Mouse (Mus musculus) kidney, embryonic 15.5 days (tissue): ENCODE measurements around the gene Abhd14b. TPM values are rescaled to one million over a fixed set of nuclear protein-coding genes. Genes with fewer than 3 reads are reported as not detected.

ENCODE experiments used
- ATAC-seq: fragments of 200-750 bp; cut with Nextera tagmentation; replicated peaks from 2 replicates; pipeline ENCODE4 v1.8.0; 2017; ENCODE audit warnings: moderate TSS enrichment; ENCODE audit not compliant: low FRiP score
- H3K27ac ChIP-seq: fragments of 300-500 bp; sonication (generic); 2 replicates; pipeline ENCODE4 v1.5.1; 2015; ENCODE audit warnings: mild to moderate bottlenecking, inconsistent platforms
- H3K27me3 ChIP-seq: fragments of 300-500 bp; sonication (generic); 2 replicates; pipeline ENCODE4 v1.6.1; 2015; ENCODE audit warnings: inconsistent platforms
- H3K36me3 ChIP-seq: fragments of 300-500 bp; sonication (generic); 2 replicates; pipeline ENCODE4 v1.6.1; 2015; ENCODE audit warnings: inconsistent platforms
- H3K4me1 ChIP-seq: fragments of 300-500 bp; sonication (generic); 2 replicates; pipeline ENCODE4 v1.6.1; 2015; ENCODE audit warnings: inconsistent platforms
- H3K4me2 ChIP-seq: fragments of 300-500 bp; sonication (generic); 2 replicates; pipeline ENCODE4 v1.6.1; 2015; ENCODE audit warnings: moderate library complexity, mild to moderate bottlenecking, inconsistent platforms
- H3K4me3 ChIP-seq: fragments of 300-500 bp; sonication (generic); replicated peaks from 2 replicates; pipeline ENCODE4 v1.5.1; 2015; ENCODE audit warnings: mild to moderate bottlenecking, inconsistent platforms
- H3K9ac ChIP-seq: fragments of 300-500 bp; sonication (generic); 2 replicates; pipeline ENCODE4 v1.6.1; 2015; ENCODE audit warnings: mild to moderate bottlenecking, inconsistent platforms
- H3K9me3 ChIP-seq: fragments of 300-500 bp; sonication (generic); replicated peaks from 2 replicates; pipeline ENCODE4 v1.6.1; 2016; ENCODE audit warnings: inconsistent platforms
- whole genome bisulfite sequencing: fragments of 180-500 bp; shearing (Covaris S2); methylation state at CpG from one replicate; pipeline ENCODE4 v1.1.7; 2015; ENCODE audit warnings: mixed read lengths; 5-methylcytosine and 5-hydroxymethylcytosine counted together
- polyA plus RNA-seq: library from polyadenylated mRNA; unstranded; fragments of >200 nt; fragmentation: Nextera tagmentation; extraction: Ambion mirVana; gene quantifications from 2 replicates; pipeline ENCODE4 v1.2.1, GENCODE M21; 2015

Abhd14b gene
- polyA plus RNA-seq, 1 experiment from 2014 or later: 30.6 TPM

GRCm38 (mm10) chr9:106433389-106433788 is 13.9 kb upstream of the Abhd14b start:
- ATAC-seq: no peak
- Histone ChIP-seq H3K36me3 (peaks cover 48% of the 10 kb centered on the region), H3K27me3 (no peaks in the 10 kb centered on the region), H3K4me1 (peaks cover 43% of the 10 kb centered on the region), H3K27ac (0 out of 2 replicates have a peak overlapping the region, but pooled peaks have one; percentile 13), H3K9me3 (no peaks in the 10 kb centered on the region), H3K9ac (no peak overlapping the region), H3K4me2 (no peak overlapping the region), H3K4me3 (no peak overlapping the region)
- WGBS: 69% methylated on average over 7 of the region's 7 CpGs

DNA sequence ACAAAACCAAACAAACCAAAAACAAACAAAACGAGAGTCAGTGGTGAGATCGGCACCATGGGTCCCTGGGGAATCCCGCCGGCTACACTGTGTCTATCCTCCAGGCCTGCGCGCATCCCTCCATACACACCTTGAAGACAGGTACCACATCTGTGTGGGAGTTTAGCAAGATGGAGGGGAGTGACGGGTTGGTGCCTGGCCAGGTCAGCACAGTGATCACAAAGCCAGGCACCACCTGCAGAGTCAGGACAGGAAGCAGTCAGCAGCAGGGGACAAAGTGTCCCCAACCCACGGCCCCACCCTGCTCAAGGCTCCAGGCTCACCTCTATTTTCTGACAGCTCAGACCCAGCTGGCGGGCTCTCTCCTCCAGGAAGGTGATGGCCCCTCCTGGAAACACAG is 10.7 kb upstream of the Abhd14b start:
- no peak overlapping the region for H3K4me3 ChIP-seq
- no peak overlapping the region for H3K4me2 ChIP-seq

GRCm38 (mm10) chr9:106442680-106443079 is 4.6 kb upstream of the Abhd14b start:
- Histone ChIP-seq H3K36me3 (peaks cover 12% of the 10 kb centered on the region; the same call in 1 of the 2 replicates), H3K9me3 (no peaks in the 10 kb centered on the region), H3K4me1 (peaks cover 39% of the 10 kb centered on the region), H3K27me3 (no peaks in the 10 kb centered on the region), H3K4me3 (no peak overlapping the region), H3K27ac (no peak overlapping the region), H3K9ac (no peak overlapping the region), H3K4me2 (no peak overlapping the region)
- ATAC-seq: no peak
- WGBS: 78% methylated on average over 5 of the region's 5 CpGs

More for the DNA sequence above, 10.7 kb upstream of the Abhd14b start:
- Histone ChIP-seq H3K4me1 (peaks cover 39% of the 10 kb centered on the region), H3K27ac (no peak overlapping the region), H3K9ac (no peak overlapping the region), H3K9me3 (no peaks in the 10 kb centered on the region), H3K36me3 (peaks cover 41% of the 10 kb centered on the region), H3K27me3 (no peaks in the 10 kb centered on the region)
- 75% methylated on average over 9 of the region's 9 CpGs for WGBS
- no peak for ATAC-seq

GRCm38 (mm10) chr9:106444836-106445235 is 2.4 kb upstream of the Abhd14b start:
- WGBS: 58% methylated on average over 4 of the region's 4 CpGs
- Histone ChIP-seq H3K36me3 (peaks cover 12% of the 10 kb centered on the region; the same call in 1 of the 2 replicates), H3K9me3 (no peaks in the 10 kb centered on the region), H3K9ac (no peak overlapping the region), H3K27me3 (no peaks in the 10 kb centered on the region), H3K4me1 (peaks cover 48% of the 10 kb centered on the region), H3K27ac (0 out of 2 replicates have a peak overlapping the region, but pooled peaks have one; percentile 32), H3K4me3 (no peak overlapping the region), H3K4me2 (no peak overlapping the region)
- ATAC-seq: no peak

DNA sequence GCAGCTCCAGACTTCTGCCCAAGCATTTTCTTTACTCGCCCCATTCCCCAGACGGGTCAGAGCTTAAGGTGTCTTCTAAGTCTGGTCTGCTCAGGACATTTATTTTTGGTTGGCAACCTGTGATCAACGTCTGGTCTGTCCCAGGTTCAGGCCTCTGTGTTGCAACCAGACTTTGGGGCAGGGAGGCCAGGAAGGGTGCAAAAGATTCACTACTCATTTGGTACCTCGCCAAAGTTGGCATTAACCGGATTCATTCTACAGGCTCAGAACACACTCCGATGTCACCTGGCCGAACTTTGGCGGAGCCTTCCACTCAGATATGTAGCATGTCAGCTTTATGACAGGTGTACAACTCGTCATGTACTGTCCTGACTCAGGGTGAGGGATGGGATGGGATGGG is 692 bp downstream of the Abhd14b start:
- peak overlapping the region; percentile 82 for H3K4me2 ChIP-seq
- ATAC-seq: peak; percentile 4; the same call in 1 of the 2 replicates
- WGBS: 37% methylated on average over 9 of the region's 9 CpGs

DNA sequence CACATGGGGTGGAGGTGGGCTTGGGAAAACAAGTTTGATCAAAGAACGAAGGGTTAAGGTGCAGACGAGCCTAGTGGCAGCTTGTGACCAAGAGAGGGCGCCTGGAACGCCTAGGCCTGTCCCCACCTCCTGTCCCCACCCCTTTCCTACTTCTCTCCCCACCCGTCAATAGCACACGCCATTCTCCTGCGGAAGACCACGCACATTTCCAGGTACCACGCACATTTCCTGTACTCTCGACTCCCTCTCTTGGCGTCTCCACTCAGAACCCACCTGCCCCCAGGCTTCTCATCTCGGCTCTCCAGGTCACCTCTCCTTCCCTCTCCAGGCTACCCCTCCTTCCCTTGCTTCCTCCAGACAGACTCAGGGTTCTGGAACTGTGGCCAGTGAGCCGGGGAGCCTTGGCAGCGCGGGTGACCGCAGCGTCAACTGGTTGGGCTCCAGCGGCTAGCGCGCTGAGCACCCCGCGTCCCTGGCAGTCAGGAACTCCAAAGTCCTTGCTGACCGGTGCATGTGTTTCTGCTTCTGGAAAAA is 1.3 kb downstream of the Abhd14b start:
- H3K4me1 ChIP-seq: peaks cover 83% of the 10 kb centered on the region

More for the DNA sequence above, 692 bp downstream of the Abhd14b start:
- no peaks in the 10 kb centered on the region for H3K9me3 ChIP-seq
- peak overlapping the region; percentile 87 for H3K27ac ChIP-seq
- H3K4me1 ChIP-seq: peaks cover 79% of the 10 kb centered on the region
- no peaks in the 10 kb centered on the region for H3K27me3 ChIP-seq
- peak overlapping the region; percentile 57 for H3K4me3 ChIP-seq
- no peaks in the 10 kb centered on the region for H3K36me3 ChIP-seq
- H3K9ac ChIP-seq: peak overlapping the region; percentile 65

DNA sequence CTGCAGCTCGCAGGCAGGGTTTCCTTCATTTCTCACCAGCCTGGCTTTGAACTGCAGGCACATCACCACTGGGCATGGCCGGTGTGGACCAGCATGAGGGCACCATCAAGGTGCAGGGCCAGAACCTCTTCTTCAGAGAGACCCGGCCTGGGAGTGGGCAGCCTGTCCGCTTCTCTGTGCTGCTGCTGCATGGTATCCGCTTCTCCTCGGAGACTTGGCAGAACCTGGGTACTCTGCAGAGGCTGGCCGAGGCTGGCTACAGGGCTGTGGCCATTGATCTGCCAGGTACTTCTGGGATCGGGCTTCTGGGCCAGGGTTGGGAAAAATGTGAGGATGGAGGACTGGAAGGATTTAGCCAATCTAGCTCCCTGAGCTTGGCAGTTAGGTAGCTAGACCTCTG is 2.7 kb downstream of the Abhd14b start:
- Histone ChIP-seq H3K9me3 (no peaks in the 10 kb centered on the region), H3K9ac (peak overlapping the region; percentile 17; the same call in 1 of the 2 replicates), H3K27ac (peak overlapping the region; percentile 83), H3K4me3 (no peak overlapping the region), H3K4me2 (peak overlapping the region; percentile 35), H3K4me1 (peaks cover 92% of the 10 kb centered on the region), H3K36me3 (no peaks in the 10 kb centered on the region), H3K27me3 (no peaks in the 10 kb centered on the region)
- WGBS: 82% methylated on average over 8 of the region's 8 CpGs
- no peak for ATAC-seq

More for the DNA sequence above, 1.3 kb downstream of the Abhd14b start:
- Histone ChIP-seq H3K9me3 (no peaks in the 10 kb centered on the region), H3K4me2 (peak overlapping the region; percentile 82), H3K27ac (peak overlapping the region; percentile 87), H3K4me3 (peak overlapping the region; percentile 57), H3K27me3 (no peaks in the 10 kb centered on the region), H3K36me3 (no peaks in the 10 kb centered on the region), H3K9ac (peak overlapping the region; percentile 65)
- peak; percentile 50; the same call in 1 of the 2 replicates for ATAC-seq
- WGBS: under 1% methylated on average over 23 of the region's 23 CpGs

GRCm38 (mm10) chr9:106450661-106451060 is 3.4 kb downstream of the Abhd14b start:
- Histone ChIP-seq H3K27ac (peak overlapping the region; percentile 83), H3K4me1 (peaks cover 92% of the 10 kb centered on the region), H3K9ac (peak overlapping the region; percentile 17; the same call in 1 of the 2 replicates)

GRCm38 (mm10) chr9:106451298-106451697 is 4.0 kb downstream of the Abhd14b start:
- WGBS: 68% methylated on average over 11 of the region's 11 CpGs
- peak overlapping the region; percentile 83 for H3K27ac ChIP-seq
- peaks cover 92% of the 10 kb centered on the region for H3K4me1 ChIP-seq
- H3K4me3 ChIP-seq: no peak overlapping the region
- peak overlapping the region; percentile 35 for H3K4me2 ChIP-seq
- no peaks in the 10 kb centered on the region for H3K36me3 ChIP-seq
- no peak overlapping the region for H3K9ac ChIP-seq
- no peak for ATAC-seq
- H3K27me3 ChIP-seq: no peaks in the 10 kb centered on the region
- no peaks in the 10 kb centered on the region for H3K9me3 ChIP-seq

More at GRCm38 (mm10) chr9:106450661-106451060, 3.4 kb downstream of the Abhd14b start:
- no peaks in the 10 kb centered on the region for H3K9me3 ChIP-seq
- no peaks in the 10 kb centered on the region for H3K27me3 ChIP-seq
- no peak for ATAC-seq
- WGBS: 4% methylated on average over 9 of the region's 9 CpGs
- peak overlapping the region; percentile 35 for H3K4me2 ChIP-seq
- H3K4me3 ChIP-seq: peak overlapping the region; percentile 14; the same call in 1 of the 2 replicates
- no peaks in the 10 kb centered on the region for H3K36me3 ChIP-seq

DNA sequence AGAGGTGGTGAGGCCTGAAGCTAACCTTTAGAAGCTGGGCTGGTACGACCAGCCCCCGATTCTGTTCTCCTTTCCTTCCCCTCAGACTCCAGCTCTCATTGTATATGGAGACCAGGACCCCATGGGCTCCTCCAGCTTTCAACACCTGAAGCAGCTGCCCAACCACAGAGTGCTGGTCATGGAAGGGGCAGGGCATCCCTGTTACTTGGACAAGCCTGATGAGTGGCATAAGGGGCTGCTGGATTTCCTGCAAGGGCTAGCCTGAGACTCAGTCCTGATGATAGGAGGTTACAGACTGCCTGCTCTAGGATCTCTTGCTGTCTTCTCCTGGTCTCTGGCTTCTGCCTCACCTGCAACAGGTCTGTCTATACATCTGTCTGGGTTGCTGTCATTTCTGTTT is 4.6 kb downstream of the Abhd14b start:
- H3K9me3 ChIP-seq: no peaks in the 10 kb centered on the region
- H3K9ac ChIP-seq: no peak overlapping the region
- 0 out of 2 replicates have a peak overlapping the region, but pooled peaks have one; percentile 35 for H3K4me2 ChIP-seq

DNA sequence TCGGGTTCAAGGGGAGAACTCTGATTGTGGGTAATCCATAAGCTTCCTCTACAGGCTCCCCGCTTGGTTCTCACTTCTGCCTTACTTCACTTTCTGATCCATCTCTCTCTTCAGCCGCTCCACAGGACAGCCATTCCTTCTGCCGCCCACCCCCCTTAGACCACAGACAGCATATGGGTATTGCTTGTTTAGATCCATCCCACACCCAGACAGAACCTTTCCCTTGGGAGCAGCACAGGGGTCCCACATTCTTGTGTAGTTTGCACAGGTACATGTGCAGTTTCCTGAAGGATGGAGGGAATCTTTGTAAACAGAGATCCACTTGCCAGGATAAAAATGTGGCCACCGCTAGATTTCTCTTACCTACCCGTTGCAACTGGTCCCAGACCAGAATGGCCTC is 5.1 kb downstream of the Abhd14b start:
- WGBS: 30% methylated on average over 6 of the region's 6 CpGs
- H3K27me3 ChIP-seq: no peaks in the 10 kb centered on the region
- 0 out of 2 replicates have a peak overlapping the region, but pooled peaks have one; percentile 85 for H3K9ac ChIP-seq
- no peaks in the 10 kb centered on the region for H3K36me3 ChIP-seq
- ATAC-seq: no peak
- H3K4me1 ChIP-seq: peaks cover 92% of the 10 kb centered on the region
- peak overlapping the region; percentile 97 for H3K4me2 ChIP-seq
- H3K27ac ChIP-seq: peak overlapping the region; percentile 98
- peak overlapping the region; percentile 82 for H3K4me3 ChIP-seq
- no peaks in the 10 kb centered on the region for H3K9me3 ChIP-seq

More for the DNA sequence above, 4.6 kb downstream of the Abhd14b start:
- peak overlapping the region; percentile 82; the same call in 1 of the 2 replicates for H3K4me3 ChIP-seq
- no peak for ATAC-seq
- H3K27me3 ChIP-seq: no peaks in the 10 kb centered on the region
- peaks cover 92% of the 10 kb centered on the region for H3K4me1 ChIP-seq
- 0 out of 2 replicates have a peak overlapping the region, but pooled peaks have one; percentile 98 for H3K27ac ChIP-seq
- H3K36me3 ChIP-seq: no peaks in the 10 kb centered on the region
- 41% methylated on average over 2 of the region's 2 CpGs for WGBS

- H3K27me3 ChIP-seq: no peaks in the 10 kb centered on the region
- H3K27ac ChIP-seq: peak overlapping the region; percentile 98
- H3K9ac ChIP-seq: peak overlapping the region; percentile 85
- peak overlapping the region; percentile 82 for H3K4me3 ChIP-seq
- H3K36me3 ChIP-seq: no peaks in the 10 kb centered on the region
- no peaks in the 10 kb centered on the region for H3K9me3 ChIP-seq
- H3K4me1 ChIP-seq: peaks cover 93% of the 10 kb centered on the region
- WGBS: 0% methylated on average over 7 of the region's 7 CpGs
- peak overlapping the region; percentile 97 for H3K4me2 ChIP-seq
- ATAC-seq: peak; percentile 1
These were observed 5.6 kb downstream of the Abhd14b start for GRCm38 (mm10) chr9:106452821-106453220.
